Mouse (Mus musculus): ENCODE measurements around the gene Foxo3. TPM values are rescaled to one million over a fixed set of nuclear protein-coding genes. Genes with fewer than 3 reads are reported as not detected.

Foxo3 gene
- total and polyA plus RNA-seq, 2 experiments from 2014 or later: 5.4 to 51.9 TPM

DNA sequence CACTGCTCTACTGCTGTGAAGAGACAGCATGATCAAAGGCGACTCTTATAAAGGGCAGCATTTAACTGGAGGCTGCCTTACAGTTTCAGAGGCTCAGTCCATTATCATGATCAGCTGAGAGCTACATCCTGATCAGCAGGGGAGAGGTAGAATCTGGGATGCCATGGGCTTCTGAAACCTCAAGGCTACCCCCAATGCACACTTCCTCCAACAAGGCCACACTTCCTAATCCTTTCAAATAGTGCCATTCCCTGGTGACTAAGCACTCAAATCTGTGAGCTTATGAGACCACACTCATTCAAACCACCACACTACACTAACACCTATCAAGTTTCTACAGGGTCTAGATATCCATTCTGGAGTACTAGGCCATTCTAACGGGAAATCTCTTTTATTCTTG lies 65.9 kb downstream of the Foxo3 start:
- no peak overlapping the region for H3K9ac ChIP-seq (replicated peaks; ENCODE audit: low read depth, low read length)
- no peaks in the 10 kb centered on the region for H3K9me3 ChIP-seq (replicated peaks; ENCODE audit: control insufficient read depth, low read length)
- TF ChIP-seq CTCF (IDR thresholded peaks at IDR 0.05; ENCODE audit: low read depth): no peak
- H3K4me2 ChIP-seq (ENCODE audit: low read depth, low read length): no peak overlapping the region
- no peaks in the 10 kb centered on the region for H3K27me3 ChIP-seq (ENCODE audit: control insufficient read depth, insufficient read depth, low read length)
- H3K36me3 ChIP-seq (replicated peaks; ENCODE audit: control insufficient read depth, insufficient read depth, low read length): no peaks in the 10 kb centered on the region; the same call in 1 of the 2 replicates
- DNase-seq (ENCODE audit: low spot score) (no peak), ATAC-seq (ENCODE audit: insufficient read depth, low read depth) (no peak)
- peaks cover 18% of the 10 kb centered on the region for H3K4me1 ChIP-seq (ENCODE audit: control insufficient read depth, insufficient read depth)
- no peak overlapping the region for H3K27ac ChIP-seq (ENCODE audit: low read depth)
- 72% methylated on average over 2 of the region's 2 CpGs for WGBS
- no peak overlapping the region for H3K4me3 ChIP-seq (ENCODE audit: low read depth, low read length)

DNA sequence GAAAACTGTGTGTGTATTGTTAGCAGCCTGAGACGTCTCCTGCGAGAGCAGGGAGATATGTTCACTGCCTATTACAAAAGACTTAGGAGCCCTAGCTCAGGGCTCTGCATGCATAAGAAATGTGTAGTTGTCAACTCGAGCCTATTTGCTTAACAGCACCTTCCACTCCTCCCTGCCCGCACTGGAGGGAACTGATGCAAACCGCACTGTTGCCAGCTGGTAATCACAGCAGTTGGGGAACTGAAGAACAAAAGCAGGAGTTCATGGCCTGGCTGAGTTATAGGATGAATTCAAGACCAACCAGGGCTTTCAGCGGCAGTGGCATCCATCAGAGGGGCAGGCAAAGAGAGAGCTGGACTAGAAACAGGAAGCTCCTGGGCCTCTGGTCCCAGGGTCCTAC lies 66.7 kb downstream of the Foxo3 start:
- Histone ChIP-seq H3K4me2 (ENCODE audit: low read depth, low read length) (no peak overlapping the region), H3K4me3 (ENCODE audit: low read depth, low read length) (no peak overlapping the region), H3K9me3 (replicated peaks; ENCODE audit: control insufficient read depth, low read length) (no peaks in the 10 kb centered on the region), H3K9ac (replicated peaks; ENCODE audit: low read depth, low read length) (no peak overlapping the region), H3K4me1 (ENCODE audit: control insufficient read depth, insufficient read depth) (peaks cover 27% of the 10 kb centered on the region), H3K27ac (ENCODE audit: low read depth) (no peak overlapping the region), H3K27me3 (ENCODE audit: control insufficient read depth, insufficient read depth, low read length) (no peaks in the 10 kb centered on the region), H3K36me3 (replicated peaks; ENCODE audit: control insufficient read depth, insufficient read depth, low read length) (no peaks in the 10 kb centered on the region)
- no peak for ATAC-seq (ENCODE audit: insufficient read depth, low read depth)
- TF ChIP-seq EP300 (IDR thresholded peaks at IDR 0.05; ENCODE audit: low read depth) (no peak), CTCF (IDR thresholded peaks at IDR 0.05; ENCODE audit: low read depth) (no peak)
- 82% methylated on average over 6 of the region's 6 CpGs for WGBS
- no peak for DNase-seq (ENCODE audit: low spot score)

DNA sequence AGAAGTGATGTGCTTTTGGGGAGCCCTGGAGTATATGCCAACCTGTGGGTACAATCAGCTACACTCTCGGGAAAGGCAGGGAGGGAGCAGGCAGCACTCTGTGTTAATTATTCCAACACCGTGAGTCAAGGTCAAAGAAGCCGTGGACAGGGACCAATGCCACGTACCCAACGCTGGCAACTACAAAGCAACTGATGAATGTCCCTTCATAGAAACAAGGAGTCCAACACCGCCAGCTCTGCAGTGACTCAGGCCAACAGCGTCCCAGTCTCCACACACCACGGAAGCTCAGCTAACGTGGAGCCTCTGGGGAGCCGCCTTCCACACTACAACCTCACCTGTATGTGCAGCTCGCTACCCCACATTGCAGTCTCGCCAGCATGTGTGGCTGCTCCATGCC lies 68.9 kb downstream of the Foxo3 start:
- H3K9ac ChIP-seq (replicated peaks; ENCODE audit: low read depth, low read length): no peak overlapping the region; the same call in 1 of the 2 replicates

DNA sequence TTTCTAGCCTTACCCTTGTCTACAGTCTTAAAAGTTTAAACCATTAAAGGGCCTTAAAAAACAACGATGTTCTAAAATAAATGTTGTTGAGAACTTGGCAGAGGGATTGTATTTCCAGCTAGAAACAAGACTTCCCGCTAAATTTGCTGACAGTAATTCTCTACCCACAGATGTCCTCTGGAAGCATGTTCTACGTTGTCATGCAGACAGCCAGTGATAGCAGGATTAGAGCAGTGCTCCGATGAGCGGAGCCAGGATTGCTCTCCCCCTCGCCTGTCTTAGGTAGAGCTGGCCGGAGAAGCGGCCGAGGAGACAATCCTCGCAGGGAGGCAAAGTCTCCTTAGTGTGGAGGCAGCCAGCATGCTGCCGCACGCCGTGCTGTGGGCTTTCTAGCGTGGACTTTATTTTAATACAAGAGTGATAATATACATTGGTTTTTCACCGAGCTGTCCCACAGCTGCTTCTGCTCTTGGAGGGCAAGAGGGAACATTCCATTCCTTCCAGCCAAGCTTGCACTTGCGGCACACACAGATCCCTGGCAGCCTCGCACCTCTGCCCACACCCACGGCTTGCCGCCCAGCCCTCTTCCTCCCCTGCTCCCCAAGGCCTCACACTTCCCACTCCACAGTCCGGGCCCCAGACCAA lies 71.7 kb downstream of the Foxo3 start:
- TF ChIP-seq CTCF (IDR thresholded peaks at IDR 0.05; ENCODE audit: low read depth) (no peak), EP300 (IDR thresholded peaks at IDR 0.05; ENCODE audit: low read depth) (no peak)
- Histone ChIP-seq H3K4me2 (ENCODE audit: low read depth, low read length) (peak overlapping the region; percentile 34; the same call in 1 of the 2 replicates), H3K4me3 (ENCODE audit: low read depth, low read length) (no peak overlapping the region), H3K9me3 (replicated peaks; ENCODE audit: control insufficient read depth, low read length) (no peaks in the 10 kb centered on the region), H3K27ac (ENCODE audit: low read depth) (peak overlapping the region; percentile 87), H3K27me3 (ENCODE audit: control insufficient read depth, insufficient read depth, low read length) (no peaks in the 10 kb centered on the region), H3K36me3 (replicated peaks; ENCODE audit: control insufficient read depth, insufficient read depth, low read length) (no peaks in the 10 kb centered on the region), H3K9ac (replicated peaks; ENCODE audit: low read depth, low read length) (0 out of 2 replicates have a peak overlapping the region, but pooled peaks have one; percentile 26), H3K4me1 (ENCODE audit: control insufficient read depth, insufficient read depth) (peaks cover 41% of the 10 kb centered on the region)
- WGBS: 35% methylated on average over 20 of the region's 20 CpGs
- ATAC-seq (ENCODE audit: insufficient read depth, low read depth) (peak; percentile 76), DNase-seq (ENCODE audit: low spot score) (peak; percentile 78)

More for the DNA sequence above, 68.9 kb downstream of the Foxo3 start:
- H3K9me3 ChIP-seq (replicated peaks; ENCODE audit: control insufficient read depth, low read length): no peaks in the 10 kb centered on the region
- H3K4me1 ChIP-seq (ENCODE audit: control insufficient read depth, insufficient read depth): peaks cover 40% of the 10 kb centered on the region
- no peak for TF ChIP-seq CTCF (IDR thresholded peaks at IDR 0.05; ENCODE audit: low read depth)
- TF ChIP-seq EP300 (IDR thresholded peaks at IDR 0.05; ENCODE audit: low read depth): no peak
- no peak overlapping the region for H3K4me3 ChIP-seq (ENCODE audit: low read depth, low read length)
- no peaks in the 10 kb centered on the region for H3K36me3 ChIP-seq (replicated peaks; ENCODE audit: control insufficient read depth, insufficient read depth, low read length)
- no peaks in the 10 kb centered on the region for H3K27me3 ChIP-seq (ENCODE audit: control insufficient read depth, insufficient read depth, low read length)
- no peak overlapping the region for H3K4me2 ChIP-seq (ENCODE audit: low read depth, low read length)
- DNase-seq (ENCODE audit: low spot score): peak; percentile 49
- peak; percentile 28; the same call in 1 of the 2 replicates for ATAC-seq (ENCODE audit: insufficient read depth, low read depth)
- H3K27ac ChIP-seq (ENCODE audit: low read depth): peak overlapping the region; percentile 46
- WGBS: 53% methylated on average over 12 of the region's 12 CpGs

DNA sequence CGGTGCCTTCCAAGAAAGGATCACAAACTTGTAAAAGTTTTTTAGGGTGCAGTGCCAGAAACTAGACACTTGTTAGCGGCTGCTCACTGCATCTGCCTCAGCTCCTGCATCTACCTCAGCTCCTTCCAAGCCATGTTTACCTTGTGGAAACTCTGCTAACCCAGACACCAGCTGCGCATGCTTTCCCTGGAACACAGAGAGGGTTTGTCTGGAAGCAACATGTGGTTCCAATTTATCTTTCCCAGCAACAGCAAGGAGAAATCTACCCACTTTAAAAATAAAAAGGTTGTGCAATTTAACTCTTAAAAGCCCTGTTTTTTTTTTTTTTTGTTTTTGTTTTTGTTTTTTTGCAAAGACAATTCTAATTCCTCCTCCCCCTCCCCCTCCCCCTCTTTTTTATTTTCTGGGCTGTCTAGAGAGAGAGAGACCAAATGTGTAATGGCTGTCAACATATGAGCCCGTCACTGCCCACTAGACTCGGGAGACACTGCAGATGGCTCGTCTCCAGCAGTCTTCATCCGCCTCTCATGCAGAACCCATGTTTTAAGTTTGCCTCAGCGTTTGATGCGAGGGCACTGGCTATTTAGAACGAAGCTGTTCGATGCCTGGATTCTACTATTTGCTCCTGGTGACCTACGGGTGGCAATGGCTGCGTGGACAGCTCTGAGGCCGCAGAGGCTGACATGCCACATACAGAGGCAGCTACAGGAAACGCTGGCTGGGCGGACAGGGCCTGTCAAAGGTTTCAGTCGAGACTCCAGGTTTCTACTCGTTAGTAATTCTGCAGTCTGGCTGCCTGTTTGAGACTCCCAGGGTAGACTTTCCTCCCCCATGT lies 73.0 kb downstream of the Foxo3 start:
- H3K4me3 ChIP-seq (ENCODE audit: low read depth, low read length): no peak overlapping the region
- H3K27me3 ChIP-seq (ENCODE audit: control insufficient read depth, insufficient read depth, low read length): no peaks in the 10 kb centered on the region
- DNase-seq (ENCODE audit: low spot score): no peak
- H3K9me3 ChIP-seq (replicated peaks; ENCODE audit: control insufficient read depth, low read length): no peaks in the 10 kb centered on the region
- TF ChIP-seq EP300 (IDR thresholded peaks at IDR 0.05; ENCODE audit: low read depth) (no peak), CTCF (IDR thresholded peaks at IDR 0.05; ENCODE audit: low read depth) (no peak)
- no peak overlapping the region for H3K9ac ChIP-seq (replicated peaks; ENCODE audit: low read depth, low read length)
- no peaks in the 10 kb centered on the region for H3K36me3 ChIP-seq (replicated peaks; ENCODE audit: control insufficient read depth, insufficient read depth, low read length)
- 62% methylated on average over 18 of the region's 18 CpGs for WGBS
- no peak for ATAC-seq (ENCODE audit: insufficient read depth, low read depth)
- no peak overlapping the region for H3K4me2 ChIP-seq (ENCODE audit: low read depth, low read length)
- 0 out of 2 replicates have a peak overlapping the region, but pooled peaks have one; percentile 87 for H3K27ac ChIP-seq (ENCODE audit: low read depth)
- peaks cover 54% of the 10 kb centered on the region for H3K4me1 ChIP-seq (ENCODE audit: control insufficient read depth, insufficient read depth)
